Comparison of ENCODE assay signal across 22 mouse cellular contexts in the genomic region with DNA sequence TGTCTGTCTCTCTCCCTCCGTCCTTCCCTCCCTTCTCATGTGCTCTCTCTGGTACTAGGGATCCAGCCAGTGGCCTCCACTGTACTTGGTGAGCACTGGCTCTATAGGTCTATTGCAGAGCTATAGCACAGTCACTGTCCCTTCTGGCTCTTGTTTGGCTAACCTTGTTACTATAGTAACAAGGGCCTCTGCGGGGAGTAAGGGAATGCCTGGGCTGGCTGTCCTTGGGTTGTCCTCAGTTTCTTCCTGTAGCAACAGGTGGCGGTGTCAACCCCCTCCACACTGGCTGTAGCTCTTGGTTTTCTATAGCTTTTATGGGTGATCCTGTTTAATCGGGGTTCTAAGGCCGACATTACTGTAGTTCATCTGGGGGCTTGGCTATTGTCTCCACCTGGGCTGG.
DNase-seq lines count a peak whose midpoint lies in the region; ATAC-seq and TF ChIP-seq lines count a peak whose summit lies in the region.
"Had no signal": no experiment of that assay in that cellular context is flagged by ENCODE, and none has a peak within 500 bp of the region (broad histone marks: within the 10 kb centered on the region; RNA-seq: fewer than 3 reads in every experiment).

No protein-coding gene starts in this region.

- no peak overlapping the region for H3K4me3 ChIP-seq in forebrain, postnatal 0 days (ENCODE audit: low read depth, low read length)
- no peak overlapping the region for H3K4me3 ChIP-seq in forebrain, embryonic 13.5 days
- H3K4me3 ChIP-seq in midbrain, embryonic 16.5 days (ENCODE audit: low read depth, low read length) = no peak overlapping the region
- no peak overlapping the region for H3K4me3 ChIP-seq in midbrain, embryonic 10.5 days
- H3K4me3 ChIP-seq: embryonic facial prominence, embryonic 10.5 days; heart, embryonic 15.5 days; neural tube, embryonic 13.5 days had no signal

- no peak overlapping the region for H3K27ac ChIP-seq in forebrain, postnatal 0 days (ENCODE audit: low read depth, low read length)
- H3K27ac ChIP-seq in forebrain, embryonic 13.5 days = no peak overlapping the region
- H3K27ac ChIP-seq in midbrain, embryonic 16.5 days (ENCODE audit: low read length) = no peak overlapping the region
- H3K27ac ChIP-seq in midbrain, embryonic 10.5 days (replicated peaks) = no peak overlapping the region
- H3K27ac ChIP-seq: embryonic facial prominence, embryonic 10.5 days; heart, embryonic 15.5 days; kidney, postnatal 0 days; macrophage; neural tube, embryonic 13.5 days had no signal

- no peaks in the 10 kb centered on the region; the same call in 1 of the 2 replicates for H3K4me1 ChIP-seq in forebrain, postnatal 0 days (ENCODE audit: insufficient read depth)
- peaks cover 27% of the 10 kb centered on the region for H3K4me1 ChIP-seq in forebrain, embryonic 13.5 days
- H3K4me1 ChIP-seq in midbrain, embryonic 16.5 days (ENCODE audit: control insufficient read depth, insufficient read depth, low read length) = peaks cover 9% of the 10 kb centered on the region
- peaks cover 26% of the 10 kb centered on the region for H3K4me1 ChIP-seq in midbrain, embryonic 10.5 days

- no peak for TF ChIP-seq POLR2A in brain, embryonic 14.5 days (IDR thresholded peaks at IDR 0.05; ENCODE audit: borderline replicate concordance, extremely low read depth, insufficient read depth, insufficient read length, poor library complexity, severe bottlenecking)

- H3K36me3 ChIP-seq in forebrain, postnatal 0 days (ENCODE audit: insufficient read depth) = no peaks in the 10 kb centered on the region
- H3K36me3 ChIP-seq in forebrain, embryonic 13.5 days (ENCODE audit: poor library complexity, severe bottlenecking) = no peaks in the 10 kb centered on the region
- H3K36me3 ChIP-seq in midbrain, embryonic 16.5 days (ENCODE audit: control insufficient read depth, insufficient read depth, low read length) = no peaks in the 10 kb centered on the region
- H3K36me3 ChIP-seq in midbrain, embryonic 10.5 days = peaks cover 2% of the 10 kb centered on the region; the same call in 1 of the 2 replicates
- H3K36me3 ChIP-seq: heart, embryonic 15.5 days had no signal

- no peak overlapping the region for H3K9ac ChIP-seq in forebrain, postnatal 0 days
- H3K9ac ChIP-seq in forebrain, embryonic 13.5 days = no peak overlapping the region
- H3K9ac ChIP-seq in midbrain, embryonic 16.5 days (ENCODE audit: low read depth, low read length) = no peak overlapping the region
- H3K9ac ChIP-seq: heart, embryonic 15.5 days; lung, embryonic 14.5 days; neural tube, embryonic 13.5 days had no signal

- no peak for TF ChIP-seq CTCF in forebrain, postnatal 0 days (IDR thresholded peaks at IDR 0.05; ENCODE audit: low read depth)
- no peak for TF ChIP-seq CTCF in brain, embryonic 14.5 days (IDR thresholded peaks at IDR 0.05; ENCODE audit: borderline replicate concordance, extremely low read depth, insufficient read depth, insufficient read length)

- H3K4me2 ChIP-seq in forebrain, postnatal 0 days (ENCODE audit: low read depth) = no peak overlapping the region
- no peak overlapping the region for H3K4me2 ChIP-seq in forebrain, embryonic 13.5 days
- no peak overlapping the region for H3K4me2 ChIP-seq in midbrain, embryonic 16.5 days (ENCODE audit: low read length)
- H3K4me2 ChIP-seq: heart, embryonic 15.5 days; liver, embryonic 11.5 days; lung, embryonic 14.5 days; neural tube, embryonic 13.5 days had no signal

- intact Hi-C loops in left cerebral cortex, postnatal 36 days (cut with DNase I) = no loop called here

- WGBS in forebrain, postnatal 0 days = 65% methylated on average over 5 of the region's 5 CpGs
- WGBS in forebrain, embryonic 13.5 days = 71% methylated on average over 5 of the region's 5 CpGs
- WGBS in midbrain, embryonic 16.5 days = 69% methylated on average over 5 of the region's 5 CpGs
- 77% methylated on average over 5 of the region's 5 CpGs for WGBS in midbrain, embryonic 10.5 days

- ATAC-seq in forebrain, postnatal 0 days = peak; percentile 53
- no peak for ATAC-seq in forebrain, embryonic 13.5 days
- ATAC-seq in midbrain, embryonic 16.5 days = 0 out of 2 replicates have a peak, but pooled peaks have one; percentile 48
- ATAC-seq: activated CD4-positive, CD25-positive, alpha-beta regulatory T cell, adult 4 months had no signal

- no peak for DNase-seq in forebrain, postnatal 0 days
- DNase-seq in heart, postnatal 4 days = peak; percentile 5
- no peak for DNase-seq in heart, adult 9 months (ENCODE audit: low spot score in 2 of 2)
- no peak for DNase-seq in midbrain, embryonic 10.5 days (ENCODE audit: low spot score)
- peak; percentile 35 for DNase-seq in brain, embryonic 14.5 days (ENCODE audit: low read depth)
- no peak for DNase-seq in left cerebral cortex, postnatal 36 days (ENCODE audit: low spot score in 2 of 2)
- DNase-seq: adrenal gland, postnatal 14 days; cerebellum, adult 18-20 months; cerebellum, postnatal 36 days; gastrocnemius, postnatal 10 days; kidney, adult 11 months; left cerebral cortex, postnatal 4 days; lung, embryonic 14.5 days had no signal

- H3K9me3 ChIP-seq in forebrain, postnatal 0 days (ENCODE audit: low read length) = no peaks in the 10 kb centered on the region
- H3K9me3 ChIP-seq in forebrain, embryonic 13.5 days (replicated peaks) = no peaks in the 10 kb centered on the region
- H3K9me3 ChIP-seq in midbrain, embryonic 16.5 days (replicated peaks; ENCODE audit: control insufficient read depth, low read length, poor library complexity, severe bottlenecking) = no peaks in the 10 kb centered on the region
- H3K9me3 ChIP-seq in midbrain, embryonic 10.5 days (replicated peaks) = no peaks in the 10 kb centered on the region
- H3K9me3 ChIP-seq: embryonic facial prominence, embryonic 10.5 days; heart, embryonic 15.5 days; neural tube, embryonic 13.5 days had no signal

- H3K27me3 ChIP-seq in forebrain, postnatal 0 days (ENCODE audit: insufficient read depth, low read length) = no peaks in the 10 kb centered on the region
- no peaks in the 10 kb centered on the region for H3K27me3 ChIP-seq in forebrain, embryonic 13.5 days
- no peaks in the 10 kb centered on the region for H3K27me3 ChIP-seq in midbrain, embryonic 16.5 days (ENCODE audit: control insufficient read depth, insufficient read depth, low read depth, low read length)
- H3K27me3 ChIP-seq in midbrain, embryonic 10.5 days (ENCODE audit: low read depth, poor library complexity, severe bottlenecking) = no peaks in the 10 kb centered on the region
- H3K27me3 ChIP-seq: heart, embryonic 15.5 days; neural tube, embryonic 13.5 days had no signal

Comparison
In these comparisons a context has a peak if more than half of its experiments do, and no peak if none do; other contexts are left out.
1. DNase-seq: peak in heart, postnatal 4 days (single experiment) and brain, embryonic 14.5 days (single experiment); none in forebrain, postnatal 0 days (single experiment), heart, adult 9 months (0 of 2), midbrain, embryonic 10.5 days (single experiment) and left cerebral cortex, postnatal 36 days (0 of 2).